Mouse (Mus musculus): ENCODE results near the gene Ogfr. TPM values are rescaled to one million over a fixed set of nuclear protein-coding genes. Genes with fewer than 3 reads are reported as not detected.

Gene Ogfr
- polyA plus RNA-seq, 2 experiments = 18.0 to 20.2 TPM

- ATAC-seq (ENCODE audit: insufficient read depth) = no peak
- no peaks in the 10 kb centered on the region for H3K9me3 ChIP-seq (ENCODE audit: control insufficient read depth, low read length)
- H3K4me3 ChIP-seq (ENCODE audit: insufficient read depth in 1 of 2, low read depth in 2 of 2, low read length in 2 of 2) = no peak within 1 kb of the TSS
- H3K36me3 ChIP-seq (replicated peaks; ENCODE audit: control insufficient read depth, insufficient read depth, low read depth) = no peaks in the 10 kb centered on the region; the same call in 1 of the 2 replicates
- H3K4me1 ChIP-seq (replicated peaks; ENCODE audit: control insufficient read depth in 2 of 2, insufficient read depth in 2 of 2, low read length in 1 of 2) = peaks cover 0 to 12% of the 10 kb centered on the region in 2 experiments; a peak in 2 of 4 replicates
- H3K27me3 ChIP-seq (ENCODE audit: control insufficient read depth, insufficient read depth, low read length) = no peaks in the 10 kb centered on the region; the same call in 1 of the 2 replicates
- no peak for DNase-seq (ENCODE audit: low read depth in 3 of 3, low spot score in 3 of 3)
- WGBS (ENCODE audit: insufficient replicate concordance) = 63% methylated on average over 3 of the region's 3 CpGs
- H3K4me2 ChIP-seq (ENCODE audit: low read depth) = peak within 1 kb of the TSS; percentile 76; the same call in 1 of the 2 replicates
- H3K9ac ChIP-seq (replicated peaks) = no peak within 1 kb of the TSS
- no peak for TF ChIP-seq EP300 (IDR thresholded peaks at IDR 0.05; ENCODE audit: low read depth)
- no peak for TF ChIP-seq CTCF (IDR thresholded peaks at IDR 0.05; ENCODE audit: low read depth)
- no peak within 1 kb of the TSS for H3K27ac ChIP-seq
Measured at GRCm38 (mm10) chr2:180581002-180581401, 8.0 kb upstream of the Ogfr start, which contains the start of gene Mrgbp. TSS of gene Mrgbp (plus strand) at chr2:180581304.

DNA sequence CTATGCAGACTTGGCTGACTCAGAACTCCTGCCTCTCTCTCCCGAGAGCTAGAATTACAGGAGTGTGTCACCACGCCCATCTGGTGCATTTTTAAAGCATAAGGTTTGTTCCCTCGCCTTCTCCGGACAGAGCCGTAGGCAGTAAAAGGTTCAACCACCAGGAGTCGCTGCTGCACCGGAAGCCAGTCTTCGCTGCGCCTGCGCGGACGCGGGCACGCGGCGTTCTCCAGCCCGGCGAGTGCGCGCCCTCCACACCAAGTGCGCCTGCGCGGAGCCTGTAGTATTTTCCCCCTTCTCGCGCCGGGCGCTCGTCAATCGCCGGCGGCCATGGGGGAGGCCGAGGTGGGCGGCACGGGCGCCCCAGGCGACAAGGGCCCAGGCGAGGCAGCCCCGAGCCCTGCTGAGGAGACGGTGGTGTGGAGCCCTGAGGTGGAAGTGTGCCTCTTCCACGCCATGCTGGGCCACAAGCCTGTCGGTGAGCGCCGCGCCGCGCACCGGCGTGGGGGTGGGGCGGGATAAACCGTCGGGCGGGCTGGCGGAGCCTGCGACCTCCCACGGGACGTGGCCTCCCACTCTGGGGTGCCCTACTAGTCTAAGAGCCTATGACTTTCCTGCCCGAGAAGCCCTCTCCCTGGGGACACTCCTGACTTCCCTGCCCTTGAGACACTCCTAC lies 6.4 kb upstream of the Ogfr start:
- no peaks in the 10 kb centered on the region for H3K9me3 ChIP-seq (ENCODE audit: control insufficient read depth, low read length)
- H3K36me3 ChIP-seq (replicated peaks; ENCODE audit: control insufficient read depth, insufficient read depth, low read depth) = no peaks in the 10 kb centered on the region; the same call in 1 of the 2 replicates
- H3K27ac ChIP-seq = no peak overlapping the region; the same call in 1 of the 2 replicates
- peak overlapping the region; percentile 76 for H3K4me2 ChIP-seq (ENCODE audit: low read depth)
- peak; percentile 96 for TF ChIP-seq CTCF (IDR thresholded peaks at IDR 0.05; ENCODE audit: low read depth)
- no peak for TF ChIP-seq EP300 (IDR thresholded peaks at IDR 0.05; ENCODE audit: low read depth)
- peak overlapping the region; percentile 71 to 78 for H3K4me3 ChIP-seq (ENCODE audit: insufficient read depth in 1 of 2, low read depth in 2 of 2, low read length in 2 of 2)
- no peaks in the 10 kb centered on the region; the same call in 1 of the 2 replicates for H3K27me3 ChIP-seq (ENCODE audit: control insufficient read depth, insufficient read depth, low read length)
- under 1% methylated on average over 55 of the region's 57 CpGs for WGBS (ENCODE audit: insufficient replicate concordance)
- peak overlapping the region; percentile 83 for H3K9ac ChIP-seq (replicated peaks)
- DNase-seq (ENCODE audit: low read depth in 3 of 3, low spot score in 3 of 3) (peak; percentile 80 to 84 (median 82)), ATAC-seq (ENCODE audit: insufficient read depth) (peak; percentile 83)
- H3K4me1 ChIP-seq (replicated peaks; ENCODE audit: control insufficient read depth in 2 of 2, insufficient read depth in 2 of 2, low read length in 1 of 2) = peaks cover 0 to 12% of the 10 kb centered on the region in 2 experiments; a peak in 2 of 4 replicates

DNA sequence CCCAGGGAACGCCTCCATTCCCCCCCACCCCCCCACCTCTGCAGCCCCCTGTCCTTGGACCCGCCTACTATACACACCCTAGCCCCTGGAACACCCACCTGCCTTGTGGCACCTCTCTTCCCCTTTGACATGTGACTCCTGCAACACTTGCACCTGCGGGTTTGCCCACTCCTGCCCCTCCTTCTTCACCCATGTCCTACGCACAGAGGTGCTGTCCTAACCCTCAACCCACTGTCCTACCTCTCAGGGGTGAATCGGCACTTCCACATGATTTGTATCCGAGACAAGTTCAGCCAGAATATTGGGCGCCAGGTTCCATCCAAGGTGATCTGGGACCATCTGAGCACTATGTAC lies 5.9 kb upstream of the Ogfr start:
- H3K27ac ChIP-seq = no peak overlapping the region; the same call in 1 of the 2 replicates
- no peaks in the 10 kb centered on the region; the same call in 1 of the 2 replicates for H3K27me3 ChIP-seq (ENCODE audit: control insufficient read depth, insufficient read depth, low read length)
- no peak for TF ChIP-seq CTCF (IDR thresholded peaks at IDR 0.05; ENCODE audit: low read depth)
- peak overlapping the region; percentile 83 for H3K9ac ChIP-seq (replicated peaks)
- peaks cover 0 to 12% of the 10 kb centered on the region in 2 experiments; a peak in 2 of 4 replicates for H3K4me1 ChIP-seq (replicated peaks; ENCODE audit: control insufficient read depth in 2 of 2, insufficient read depth in 2 of 2, low read length in 1 of 2)
- H3K36me3 ChIP-seq (replicated peaks; ENCODE audit: control insufficient read depth, insufficient read depth, low read depth) = no peaks in the 10 kb centered on the region; the same call in 1 of the 2 replicates
- H3K9me3 ChIP-seq (ENCODE audit: control insufficient read depth, low read length) = no peaks in the 10 kb centered on the region
- H3K4me2 ChIP-seq (ENCODE audit: low read depth) = peak overlapping the region; percentile 76
- peak; percentile 24; the same call in 1 of the 2 replicates for ATAC-seq (ENCODE audit: insufficient read depth)
- WGBS (ENCODE audit: insufficient replicate concordance) = 15% methylated on average over 7 of the region's 7 CpGs
- DNase-seq (ENCODE audit: low read depth in 3 of 3, low spot score in 3 of 3) = no peak
- peak overlapping the region; percentile 71 to 78 for H3K4me3 ChIP-seq (ENCODE audit: insufficient read depth in 1 of 2, low read depth in 2 of 2, low read length in 2 of 2)

DNA sequence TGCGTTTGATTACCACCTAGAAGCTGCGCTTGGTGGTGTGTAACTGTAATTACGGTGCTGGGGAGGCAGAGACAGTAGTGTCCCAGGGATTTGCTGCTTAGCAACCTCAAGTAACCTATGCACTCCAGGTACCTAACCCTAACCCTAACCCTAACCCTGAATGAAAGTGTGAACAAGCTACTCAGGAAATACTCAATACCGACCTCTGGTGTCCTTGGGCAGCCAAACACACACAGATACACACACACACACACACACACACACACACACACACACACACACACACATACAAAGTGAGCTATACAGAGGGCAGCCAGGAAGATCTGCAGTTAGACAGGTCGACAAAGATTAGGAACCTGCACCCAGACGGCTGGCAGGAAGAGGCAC lies 316 bp upstream of the Ogfr start:
- Histone ChIP-seq H3K9ac (replicated peaks) (peak overlapping the region; percentile 95), H3K4me2 (ENCODE audit: low read depth) (peak overlapping the region; percentile 87), H3K27me3 (ENCODE audit: control insufficient read depth, insufficient read depth, low read length) (no peaks in the 10 kb centered on the region), H3K4me3 (ENCODE audit: insufficient read depth in 1 of 2, low read depth in 2 of 2, low read length in 2 of 2) (peak overlapping the region; percentile 89 to 99), H3K36me3 (replicated peaks; ENCODE audit: control insufficient read depth, insufficient read depth, low read depth) (peaks cover 8% of the 10 kb centered on the region), H3K27ac (no peak overlapping the region), H3K9me3 (ENCODE audit: control insufficient read depth, low read length) (no peaks in the 10 kb centered on the region), H3K4me1 (replicated peaks; ENCODE audit: control insufficient read depth in 2 of 2, insufficient read depth in 2 of 2, low read length in 1 of 2) (peaks cover 0 to 8% of the 10 kb centered on the region in 2 experiments; a peak in 2 of 4 replicates)
- 42% methylated on average over 6 of the region's 6 CpGs for WGBS (ENCODE audit: insufficient replicate concordance)
- TF ChIP-seq CTCF (IDR thresholded peaks at IDR 0.05; ENCODE audit: low read depth) (peak; percentile 33), EP300 (IDR thresholded peaks at IDR 0.05; ENCODE audit: low read depth) (no peak)
- ATAC-seq (ENCODE audit: insufficient read depth) = peak; percentile 9; the same call in 1 of the 2 replicates
- no peak for DNase-seq (ENCODE audit: low read depth in 3 of 3, low spot score in 3 of 3)

- no peak within 1 kb of the TSS for H3K4me3 ChIP-seq (ENCODE audit: insufficient read depth in 1 of 2, low read depth in 2 of 2, low read length in 2 of 2)
- H3K4me2 ChIP-seq (ENCODE audit: low read depth) = no peak within 1 kb of the TSS
- peaks cover 12% of the 10 kb centered on the region for H3K27me3 ChIP-seq (ENCODE audit: control insufficient read depth, insufficient read depth, low read length)
- no peak for ATAC-seq (ENCODE audit: insufficient read depth)
- peaks cover 3% of the 10 kb centered on the region for H3K36me3 ChIP-seq (replicated peaks; ENCODE audit: control insufficient read depth, insufficient read depth, low read depth)
- DNase-seq (ENCODE audit: low read depth in 3 of 3, low spot score in 3 of 3) = no peak
- 44% methylated on average over 4 of the region's 4 CpGs for WGBS (ENCODE audit: insufficient replicate concordance)
- H3K9ac ChIP-seq (replicated peaks) = no peak within 1 kb of the TSS
- H3K9me3 ChIP-seq (ENCODE audit: control insufficient read depth, low read length) = no peaks in the 10 kb centered on the region
- H3K27ac ChIP-seq = no peak within 1 kb of the TSS
- H3K4me1 ChIP-seq (replicated peaks; ENCODE audit: control insufficient read depth in 2 of 2, insufficient read depth in 2 of 2, low read length in 1 of 2) = no peaks in the 10 kb centered on the region
- TF ChIP-seq EP300 (IDR thresholded peaks at IDR 0.05; ENCODE audit: low read depth) (no peak), CTCF (IDR thresholded peaks at IDR 0.05; ENCODE audit: low read depth) (no peak)
Measured at GRCm38 (mm10) chr2:180597490-180597889, 8.4 kb downstream of the Ogfr start, which contains the start of gene Col9a3. TSS of gene Col9a3 (plus strand) at chr2:180597790.
